Mouse (Mus musculus): ENCODE data around the gene Xrcc1.

DNA sequence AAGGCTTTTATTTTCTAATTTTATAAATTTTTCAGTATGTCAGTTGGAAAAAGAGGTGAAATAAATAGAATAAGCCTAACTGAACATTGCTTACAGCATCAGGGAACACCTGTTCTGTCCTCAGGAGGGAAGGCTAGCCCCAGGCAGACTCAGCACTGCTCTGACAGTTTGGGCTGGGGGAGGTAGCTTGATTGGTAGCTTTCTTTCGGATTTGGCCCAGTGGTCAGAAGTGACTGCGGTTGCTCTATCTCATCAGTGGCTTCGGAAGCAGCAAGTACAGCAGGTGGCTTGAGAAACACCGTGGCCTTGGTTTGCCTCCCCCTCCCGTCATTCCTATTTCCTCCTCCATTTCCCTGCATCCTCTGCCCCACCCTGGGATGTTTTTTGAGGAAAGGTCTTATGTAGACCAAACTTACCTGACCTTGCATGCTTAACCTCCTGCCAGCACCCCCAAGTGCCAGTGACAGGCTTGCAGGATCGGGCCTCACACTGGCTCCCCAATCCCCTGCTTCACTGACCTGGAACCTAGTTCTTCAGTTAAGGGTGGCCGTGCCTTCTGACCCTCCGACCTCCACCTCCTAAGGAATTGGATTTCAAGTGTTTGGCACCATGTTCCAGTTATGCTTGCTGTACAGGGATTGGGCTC lies 17.2 kb downstream of the Xrcc1 start:
- TF ChIP-seq CTCF (IDR thresholded peaks at IDR 0.05; ENCODE audit: borderline replicate concordance, insufficient read depth, low read length) (no peak), POLR2A (IDR thresholded peaks at IDR 0.05; ENCODE audit: low read depth, low read length) (no peak)

Measured in embryonic fibroblast, embryonic 13.5 days (primary cell).